Mouse (Mus musculus) testis, adult 2 months (tissue): ENCODE results near the gene Mpi. TPM values are rescaled to one million over a fixed set of nuclear protein-coding genes. Genes with fewer than 3 reads are reported as not detected.

Experiments
- H3K27ac ChIP-seq: fragments of 200-500 bp; 2 replicates; pipeline ENCODE4 v1.5.1; 2012; ENCODE audit warnings: low read depth, low read length; ENCODE audit not compliant: control insufficient read depth, insufficient read depth
- H3K27me3 ChIP-seq: fragments of 200-500 bp; 2 replicates; pipeline ENCODE4 v1.6.1; 2012; ENCODE audit warnings: mild to moderate bottlenecking, low read length, moderate library complexity; ENCODE audit not compliant: control insufficient read depth, insufficient read depth
- H3K36me3 ChIP-seq: fragments of 200-500 bp; 2 replicates; pipeline ENCODE4 v1.6.1; 2012; ENCODE audit warnings: mild to moderate bottlenecking, low read length; ENCODE audit not compliant: control insufficient read depth, insufficient read depth
- H3K4me1 ChIP-seq: fragments of 200-500 bp; 2 replicates; pipeline ENCODE4 v1.6.1; 2012; ENCODE audit warnings: low read length; ENCODE audit not compliant: control insufficient read depth, insufficient read depth
- H3K4me3 ChIP-seq: fragments of 200-500 bp; 2 replicates; pipeline ENCODE4 v1.5.1; 2012; ENCODE audit warnings: low read depth, mild to moderate bottlenecking, low read length, moderate library complexity, mixed read lengths; ENCODE audit not compliant: control insufficient read depth
- CTCF ChIP-seq: fragments of 200-500 bp; IDR thresholded peaks from 2 replicates; pipeline ENCODE4 v1.5.1; 2012; ENCODE audit warnings: low read depth, mild to moderate bottlenecking, inconsistent platforms, low read length, moderate library complexity; ENCODE audit not compliant: control insufficient read depth, insufficient read depth, insufficient replicate concordance
- POLR2A ChIP-seq: fragments of 200-500 bp; IDR thresholded peaks from 2 replicates; pipeline ENCODE4 v1.6.1; 2012; ENCODE audit warnings: low read depth, mild to moderate bottlenecking, inconsistent platforms, low read length, moderate library complexity; ENCODE audit not compliant: control insufficient read depth
- polyA plus RNA-seq: library from polyadenylated mRNA; depleted of rRNA; stranded (reverse); fragments of >200 nt; gene quantifications from 2 replicates; pipeline ENCODE4 v1.2.3, GENCODE M21; 2012

Gene Mpi
- polyA plus RNA-seq, 1 experiment, result 282 TPM

- TF ChIP-seq POLR2A, result no peak
- Histone ChIP-seq H3K27ac (no peak overlapping the region), H3K27me3 (no peaks in the 10 kb centered on the region), H3K4me1 (peaks cover 25% of the 10 kb centered on the region), H3K4me3 (no peak overlapping the region), H3K36me3 (peaks cover 4% of the 10 kb centered on the region)
Observed at GRCm38 (mm10) chr9:57550126-57550862, 2.3 kb downstream of the Mpi start.

GRCm38 (mm10) chr9:57549186-57549585 is 3.4 kb downstream of the Mpi start:
- TF ChIP-seq POLR2A (no peak), CTCF (no peak)
- Histone ChIP-seq H3K27me3 (no peaks in the 10 kb centered on the region), H3K4me1 (peaks cover 25% of the 10 kb centered on the region), H3K36me3 (peaks cover 4% of the 10 kb centered on the region), H3K27ac (peak overlapping the region; percentile 47), H3K4me3 (no peak overlapping the region)

DNA sequence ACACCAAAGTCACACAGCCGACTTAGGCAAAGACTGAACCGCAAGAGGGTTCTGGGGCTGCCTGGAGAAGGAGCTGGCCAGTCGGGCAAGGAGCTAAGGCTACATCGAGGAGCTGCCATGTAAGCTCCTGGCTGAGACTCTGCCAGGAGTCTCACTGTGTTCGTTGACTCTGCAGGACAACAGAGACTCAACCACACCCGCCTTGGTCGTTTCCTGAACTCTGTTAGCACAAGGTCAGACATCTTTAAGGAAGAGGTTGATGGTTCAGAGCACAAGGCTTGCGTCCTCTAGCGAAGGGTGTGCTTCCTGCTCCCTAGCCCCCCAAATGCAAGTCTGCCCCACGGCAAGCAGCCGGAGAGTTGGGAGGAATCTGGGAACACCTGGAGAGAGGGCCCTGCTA is 4.7 kb downstream of the Mpi start:
- TF ChIP-seq CTCF (no peak), POLR2A (no peak)
- Histone ChIP-seq H3K27me3 (no peaks in the 10 kb centered on the region), H3K4me1 (peaks cover 17% of the 10 kb centered on the region), H3K36me3 (peaks cover 4% of the 10 kb centered on the region), H3K4me3 (no peak overlapping the region), H3K27ac (peak overlapping the region; percentile 79)

DNA sequence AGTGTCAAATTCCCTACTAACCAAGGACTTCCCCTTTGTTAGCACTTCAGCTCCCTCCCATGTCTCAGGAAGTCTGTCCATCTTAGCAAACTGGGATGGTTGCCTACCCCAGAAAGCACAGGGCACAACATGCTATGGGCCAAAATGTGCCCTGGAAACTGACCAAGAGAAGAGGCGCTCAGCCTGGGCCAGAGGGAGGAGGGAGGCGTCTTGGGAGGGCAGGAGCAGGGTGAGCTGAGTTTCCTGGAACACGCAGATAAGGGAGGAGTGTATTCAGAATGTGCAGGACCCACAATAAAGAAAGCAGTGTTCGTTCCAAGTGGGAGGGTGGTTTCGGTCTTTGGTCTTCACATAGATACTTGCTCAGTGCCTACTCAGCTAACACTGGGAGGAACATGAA is 5.3 kb downstream of the Mpi start:
- Histone ChIP-seq H3K27ac (peak overlapping the region; percentile 79), H3K27me3 (no peaks in the 10 kb centered on the region), H3K4me1 (peaks cover 17% of the 10 kb centered on the region), H3K4me3 (no peak overlapping the region), H3K36me3 (peaks cover 4% of the 10 kb centered on the region)
- TF ChIP-seq CTCF, result no peak
- TF ChIP-seq POLR2A, result no peak

DNA sequence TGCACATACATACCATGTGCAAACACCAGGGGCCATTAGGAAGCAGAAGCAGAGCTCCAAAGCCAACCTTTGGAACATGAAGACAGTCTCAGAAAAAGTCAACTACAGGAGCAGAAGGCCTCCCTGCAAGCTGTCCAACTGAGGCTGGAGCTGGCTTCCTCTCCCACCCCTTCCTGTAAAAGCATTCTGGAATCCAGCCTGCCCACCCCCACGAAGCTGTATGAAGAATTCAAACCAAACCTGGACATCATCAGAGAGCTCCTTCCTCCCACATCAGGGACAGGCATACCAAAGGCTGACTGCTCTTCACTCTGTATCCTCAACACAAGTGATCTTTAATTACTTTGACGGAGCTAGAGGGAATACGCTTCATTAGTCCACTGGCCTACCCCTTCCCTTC is 8.6 kb downstream of the Mpi start:
- TF ChIP-seq POLR2A (no peak), CTCF (no peak)
- no peak overlapping the region for H3K4me3 ChIP-seq
- peaks cover 14% of the 10 kb centered on the region for H3K4me1 ChIP-seq
- H3K27ac ChIP-seq, result no peak overlapping the region
- H3K27me3 ChIP-seq, result no peaks in the 10 kb centered on the region
- H3K36me3 ChIP-seq, result peaks cover 1% of the 10 kb centered on the region

DNA sequence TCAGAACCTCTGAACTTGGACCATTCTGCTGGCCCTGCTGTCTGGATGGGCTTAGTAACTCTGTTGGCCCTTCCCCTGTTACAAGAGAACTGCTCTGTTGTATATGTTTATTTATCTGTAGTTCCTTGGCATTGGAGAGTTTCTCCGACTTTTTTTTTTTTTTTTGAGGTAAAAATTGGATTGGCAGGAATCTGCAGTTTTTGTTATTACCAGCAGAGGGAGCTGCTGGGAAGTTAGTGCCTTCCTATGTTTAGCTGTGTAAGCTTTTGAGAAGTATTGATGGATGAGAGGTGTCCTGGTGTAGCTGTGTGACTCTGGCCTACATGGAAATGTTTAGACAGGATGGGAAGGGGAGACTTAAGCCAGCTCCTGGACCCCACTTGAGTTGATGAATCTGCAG is 11.3 kb downstream of the Mpi start:
- Histone ChIP-seq H3K36me3 (no peaks in the 10 kb centered on the region; the same call in 1 of the 2 replicates), H3K27ac (no peak overlapping the region), H3K4me3 (no peak overlapping the region), H3K4me1 (peaks cover 8% of the 10 kb centered on the region), H3K27me3 (no peaks in the 10 kb centered on the region)
- TF ChIP-seq POLR2A, result no peak
- no peak for TF ChIP-seq CTCF

GRCm38 (mm10) chr9:57539550-57539949 is 13.0 kb downstream of the Mpi start:
- no peak for TF ChIP-seq POLR2A
- TF ChIP-seq CTCF, result no peak

More at GRCm38 (mm10) chr9:57539550-57539949, 13.0 kb downstream of the Mpi start:
- H3K27ac ChIP-seq, result no peak overlapping the region
- peaks cover 8% of the 10 kb centered on the region for H3K4me1 ChIP-seq
- no peak overlapping the region for H3K4me3 ChIP-seq
- H3K27me3 ChIP-seq, result no peaks in the 10 kb centered on the region
- H3K36me3 ChIP-seq, result no peaks in the 10 kb centered on the region
